Mouse (Mus musculus) kidney, postnatal 0 days (tissue): ENCODE measurements around the gene Gm42791. TPM values are rescaled to one million over a fixed set of nuclear protein-coding genes. Genes with fewer than 3 reads are reported as not detected.

Experiments used
- ATAC-seq: fragments of 200-750 bp; cut with Nextera tagmentation; replicated peaks from 2 replicates; pipeline ENCODE4 v1.8.0; 2017; ENCODE audit warnings: low read depth, moderate number of reproducible peaks, moderate TSS enrichment, moderate library complexity; ENCODE audit not compliant: low FRiP score
- DNase-seq: peaks from one replicate; pipeline ENCODE4 v3.0.0-alpha.2; 2016; ENCODE audit warnings: low spot score
- H3K27ac ChIP-seq: fragments of 300-500 bp; sonication (generic); 2 replicates; pipeline ENCODE4 v1.5.1; 2014; ENCODE audit warnings: mild to moderate bottlenecking
- H3K27me3 ChIP-seq: fragments of 300-500 bp; sonication (generic); 2 replicates; pipeline ENCODE4 v1.6.1; 2014; ENCODE audit warnings: low read length, mixed read lengths; ENCODE audit not compliant: insufficient read depth
- H3K36me3 ChIP-seq: fragments of 300-500 bp; sonication (generic); 2 replicates; pipeline ENCODE4 v1.6.1; 2014; ENCODE audit warnings: low read length, mixed read lengths; ENCODE audit not compliant: insufficient read depth
- H3K4me1 ChIP-seq: fragments of 300-500 bp; sonication (generic); replicated peaks from 2 replicates; pipeline ENCODE4 v1.6.1; 2014; ENCODE audit warnings: antibody characterized with exemption, low read length, mixed read lengths; ENCODE audit not compliant: insufficient read depth
- H3K4me2 ChIP-seq: fragments of 300-500 bp; sonication (generic); 2 replicates; pipeline ENCODE4 v1.6.1; 2014; ENCODE audit warnings: mild to moderate bottlenecking, low read length, moderate library complexity, mixed read lengths
- H3K4me3 ChIP-seq: fragments of 300-500 bp; sonication (generic); replicated peaks from 2 replicates; pipeline ENCODE4 v1.5.1; 2014; ENCODE audit warnings: low read depth, low read length
- H3K9ac ChIP-seq: fragments of 300-500 bp; sonication (generic); 2 replicates; pipeline ENCODE4 v1.6.1; 2014; ENCODE audit warnings: low read depth, low read length
- H3K9me3 ChIP-seq: fragments of 300-500 bp; sonication (generic); replicated peaks from 2 replicates; pipeline ENCODE4 v1.6.1; 2016; ENCODE audit warnings: low read length, inconsistent platforms, mixed read lengths
- CTCF ChIP-seq: IDR thresholded peaks from 2 replicates; pipeline ENCODE4 v1.5.1; 2016; ENCODE audit warnings: antibody characterized with exemption, low read depth, mild to moderate bottlenecking, moderate library complexity
- WGBS: fragments of 180-500 bp; shearing (Covaris S2); extraction: QIAGEN DNeasy Blood & Tissue Kit; methylation state at CpG from one replicate; pipeline ENCODE4 v1.1.7; 2014; 5-methylcytosine and 5-hydroxymethylcytosine counted together
- polyA plus RNA-seq: library from polyadenylated mRNA; unstranded; fragments of >200 nt; fragmentation: Nextera tagmentation; extraction: Ambion mirVana; gene quantifications from 2 replicates; pipeline ENCODE4 v1.2.1, GENCODE M21; 2015

Gm42791 gene
- polyA plus RNA-seq, 1 experiment from 2014 or later: not detected

DNA sequence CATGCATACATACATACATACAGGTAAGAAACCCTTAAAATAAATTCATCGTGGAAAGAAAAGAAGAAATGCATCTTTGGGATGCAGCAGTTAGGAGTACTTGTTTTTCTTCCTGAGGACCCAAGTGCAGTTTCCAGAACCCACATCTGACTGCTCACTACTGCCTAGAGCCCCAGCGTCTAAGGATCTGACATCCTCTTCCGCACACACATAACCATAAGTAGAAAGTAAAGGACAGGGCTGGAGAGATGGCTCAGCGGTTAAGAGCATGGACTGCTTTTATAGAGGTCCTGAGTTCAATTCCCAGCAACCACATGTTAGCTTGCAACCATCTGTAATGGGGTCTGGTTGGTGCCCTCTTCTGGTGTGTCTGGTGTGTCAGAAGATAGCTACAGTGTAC, 37.5 kb upstream of the Gm42791 start:
- TF ChIP-seq CTCF: no peak
- Histone ChIP-seq H3K27me3 (no peaks in the 10 kb centered on the region), H3K9ac (no peak overlapping the region), H3K4me2 (no peak overlapping the region), H3K4me1 (peaks cover 9% of the 10 kb centered on the region; the same call in 1 of the 2 replicates), H3K4me3 (no peak overlapping the region), H3K9me3 (no peaks in the 10 kb centered on the region), H3K27ac (no peak overlapping the region), H3K36me3 (no peaks in the 10 kb centered on the region)
- DNase-seq (no peak), ATAC-seq (no peak)
- 95% methylated on average over 4 of the region's 4 CpGs for WGBS

DNA sequence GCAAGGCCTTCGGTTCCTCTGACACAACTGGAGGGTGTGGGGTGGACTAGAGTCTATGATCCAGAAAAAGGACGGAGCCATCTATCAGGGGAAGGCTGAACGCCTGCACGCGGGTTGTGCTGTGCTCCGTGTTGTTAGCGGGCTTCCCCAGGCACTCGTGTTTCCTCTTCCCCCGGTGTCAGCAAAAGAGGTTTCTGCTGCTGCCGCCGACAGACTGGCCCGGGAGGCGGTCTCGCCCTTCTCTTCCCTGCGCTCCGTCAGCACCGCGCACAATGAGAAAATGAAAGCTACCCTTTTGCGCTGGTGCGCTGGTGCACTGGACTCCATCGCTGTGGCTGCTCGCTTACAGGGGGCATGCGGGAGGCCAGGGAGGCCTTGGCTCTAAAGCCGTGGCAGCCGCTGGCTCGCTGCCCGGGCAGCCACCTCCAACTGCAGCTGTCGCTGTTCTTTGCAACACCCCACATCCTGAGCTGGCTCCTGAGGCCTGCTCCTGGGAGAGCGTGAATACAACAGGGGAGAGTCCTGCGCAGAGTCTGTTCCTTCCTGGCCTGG, 36.3 kb upstream of the Gm42791 start:
- Histone ChIP-seq H3K4me2 (peak overlapping the region; percentile 64), H3K27me3 (no peaks in the 10 kb centered on the region), H3K4me1 (peaks cover 9% of the 10 kb centered on the region; the same call in 1 of the 2 replicates), H3K27ac (peak overlapping the region; percentile 86), H3K9me3 (no peaks in the 10 kb centered on the region), H3K4me3 (peak overlapping the region; percentile 29), H3K9ac (peak overlapping the region; percentile 59), H3K36me3 (no peaks in the 10 kb centered on the region)
- TF ChIP-seq CTCF: no peak
- 1% methylated on average over 29 of the region's 30 CpGs for WGBS
- DNase-seq (peak; percentile 85), ATAC-seq (peak; percentile 74)

- peaks cover 9% of the 10 kb centered on the region; the same call in 1 of the 2 replicates for H3K4me1 ChIP-seq
- no peaks in the 10 kb centered on the region for H3K36me3 ChIP-seq
- H3K9ac ChIP-seq: no peak overlapping the region
- H3K4me2 ChIP-seq: no peak overlapping the region
- H3K4me3 ChIP-seq: no peak overlapping the region
- no peak for DNase-seq
- WGBS: 58% methylated on average over 2 of the region's 2 CpGs
- no peaks in the 10 kb centered on the region for H3K27me3 ChIP-seq
- H3K9me3 ChIP-seq: no peaks in the 10 kb centered on the region
- ATAC-seq: no peak
- no peak for TF ChIP-seq CTCF
- H3K27ac ChIP-seq: no peak overlapping the region
Measured at GRCm38 (mm10) chr5:149030103-149030502, 35.2 kb upstream of the Gm42791 start.

- no peak for ATAC-seq
- no peak for TF ChIP-seq CTCF
- 69% methylated on average over 5 of the region's 5 CpGs for WGBS
- no peak overlapping the region for H3K4me2 ChIP-seq
- H3K27me3 ChIP-seq: no peaks in the 10 kb centered on the region
- no peak overlapping the region for H3K27ac ChIP-seq
- DNase-seq: no peak
- H3K9me3 ChIP-seq: no peaks in the 10 kb centered on the region
- H3K36me3 ChIP-seq: no peaks in the 10 kb centered on the region
- peaks cover 9% of the 10 kb centered on the region; the same call in 1 of the 2 replicates for H3K4me1 ChIP-seq
- no peak overlapping the region for H3K9ac ChIP-seq
- no peak overlapping the region for H3K4me3 ChIP-seq
Measured at GRCm38 (mm10) chr5:149028394-149028793, 33.4 kb upstream of the Gm42791 start.

- peaks cover 9% of the 10 kb centered on the region; the same call in 1 of the 2 replicates for H3K4me1 ChIP-seq
- peak; percentile 27; the same call in 1 of the 2 replicates for TF ChIP-seq CTCF
- ATAC-seq: no peak
Measured at GRCm38 (mm10) chr5:149027389-149027788, 32.4 kb upstream of the Gm42791 start.

GRCm38 (mm10) chr5:149021120-149021519, 26.2 kb upstream of the Gm42791 start:
- Histone ChIP-seq H3K4me1 (peaks cover 3% of the 10 kb centered on the region; the same call in 1 of the 2 replicates), H3K9me3 (no peaks in the 10 kb centered on the region), H3K4me2 (no peak overlapping the region), H3K36me3 (no peaks in the 10 kb centered on the region), H3K9ac (no peak overlapping the region), H3K27me3 (no peaks in the 10 kb centered on the region), H3K27ac (peak overlapping the region; percentile 26; the same call in 1 of the 2 replicates), H3K4me3 (no peak overlapping the region)
- DNase-seq (peak; percentile 39), ATAC-seq (peak; percentile 73)
- 28% methylated on average over 7 of the region's 7 CpGs for WGBS
- no peak for TF ChIP-seq CTCF

More at GRCm38 (mm10) chr5:149027389-149027788, 32.4 kb upstream of the Gm42791 start:
- no peak overlapping the region for H3K4me3 ChIP-seq
- no peak overlapping the region for H3K9ac ChIP-seq
- no peak overlapping the region for H3K27ac ChIP-seq
- no peaks in the 10 kb centered on the region for H3K36me3 ChIP-seq
- no peak overlapping the region for H3K4me2 ChIP-seq
- WGBS: 82% methylated on average over 8 of the region's 8 CpGs
- no peaks in the 10 kb centered on the region for H3K9me3 ChIP-seq
- H3K27me3 ChIP-seq: no peaks in the 10 kb centered on the region
- no peak for DNase-seq
